Mouse (Mus musculus): ENCODE measurements around the gene Slc16a13. TPM values are rescaled to one million over a fixed set of nuclear protein-coding genes. Genes with fewer than 3 reads are reported as not detected.

The Slc16a13 gene
- 0.95 and 2.2 TPM in 2 replicates for total RNA-seq (2023)

GRCm38 (mm10) chr11:70220731-70221602, at the start of gene Slc16a13:
Gene Slc16a13, minus strand, starts transcription at chr11:70221064.

GRCm38 (mm10) chr11:70254931-70255531, 34.2 kb upstream of the Slc16a13 start, which contains the start of gene Alox12:
Gene Alox12, minus strand, starts transcription at chr11:70255353.

GRCm38 (mm10) chr11:70239541-70240279, 18.8 kb upstream of the Slc16a13 start, which contains the start of the genes Gm21988 and Rnasek:
Gene Gm21988, minus strand, starts transcription at chr11:70239830.
Gene Rnasek, minus strand, starts transcription at chr11:70239842.

GRCm38 (mm10) chr11:70237457-70238167, 16.7 kb upstream of the Slc16a13 start, which contains the start of gene 0610010K14Rik:
Gene 0610010K14Rik, minus strand, starts transcription at chr11:70237914.

GRCm38 (mm10) chr11:70229260-70230010, 8.6 kb upstream of the Slc16a13 start, which contains the start of gene Bcl6b:
Gene Bcl6b, minus strand, starts transcription at chr11:70229798.

GRCm38 (mm10) chr11:70212423-70212822, 8.4 kb downstream of the Slc16a13 start, which contains the start of gene Slc16a11:
Gene Slc16a11, plus strand, starts transcription at chr11:70212752.

Other genes starting within 250 kb of the Slc16a13 start
- 57.0 and 90.8 TPM in 2 replicates for gene Ctdnep1, start 239.9 kb downstream of the Slc16a13 start, total RNA-seq (2023)
- 24.6 and 25.4 TPM in 2 replicates for gene Elp5, start 238.5 kb downstream of the Slc16a13 start, total RNA-seq (2023)
- 585 and 586 TPM in 2 replicates for gene Gabarap, start 229.9 kb downstream of the Slc16a13 start, total RNA-seq (2023)
- 41.1 and 46.0 TPM in 2 replicates for gene Phf23, start 225.3 kb downstream of the Slc16a13 start, total RNA-seq (2023)
- 18.1 and 19.3 TPM in 2 replicates for gene Dvl2, start 220.5 kb downstream of the Slc16a13 start, total RNA-seq (2023)
- 41.4 and 52.4 TPM in 2 replicates for gene Acadvl, start 205.7 kb downstream of the Slc16a13 start, total RNA-seq (2023)
- gene Dlg4, start 204.1 kb downstream of the Slc16a13 start, total RNA-seq (2023), result 3.3 and 6.2 TPM in 2 replicates
- gene Asgr1, start 167.0 kb downstream of the Slc16a13 start, total RNA-seq (2023), result not detected in 2 replicates
- gene Asgr2, start 128.4 kb downstream of the Slc16a13 start, total RNA-seq (2023), result 0.69 TPM in 1 of 2 replicates, not detected in the other
- 6.6 and 9.0 TPM in 2 replicates for gene Mgl2, start 90.7 kb downstream of the Slc16a13 start, total RNA-seq (2023)
- 11.3 and 11.4 TPM in 2 replicates for gene Clec10a, start 64.9 kb downstream of the Slc16a13 start, total RNA-seq (2023)
- gene Slc16a11, start 8.3 kb downstream of the Slc16a13 start, total RNA-seq (2023), result not detected in 2 replicates
- not detected in 2 replicates for gene Bcl6b, start 8.7 kb upstream of the Slc16a13 start, total RNA-seq (2023)
- 33.5 and 36.5 TPM in 2 replicates for gene 0610010K14Rik, start 16.9 kb upstream of the Slc16a13 start, total RNA-seq (2023)
- 3.0 and 5.2 TPM in 2 replicates for gene Gm21988, start 18.8 kb upstream of the Slc16a13 start, total RNA-seq (2023)
- gene Rnasek, start 18.8 kb upstream of the Slc16a13 start, total RNA-seq (2023), result 101 and 117 TPM in 2 replicates
- gene Alox12, start 34.3 kb upstream of the Slc16a13 start, total RNA-seq (2023), result 0.51 TPM in 1 of 2 replicates, not detected in the other
- gene Alox12e, start 101.6 kb upstream of the Slc16a13 start, total RNA-seq (2023), result not detected in 2 replicates
- 1.2 and 3.1 TPM in 2 replicates for gene Alox15, start 131.0 kb upstream of the Slc16a13 start, total RNA-seq (2023)
- 12.0 and 22.1 TPM in 2 replicates for gene Pelp1, start 189.0 kb upstream of the Slc16a13 start, total RNA-seq (2023)
- 950 and 1,080 TPM in 2 replicates for gene Arrb2, start 211.6 kb upstream of the Slc16a13 start, total RNA-seq (2023)
- gene Med11, start 230.9 kb upstream of the Slc16a13 start, total RNA-seq (2023), result 24.7 and 31.8 TPM in 2 replicates
- 0.61 and 0.66 TPM in 2 replicates for gene Zmynd15, start 238.4 kb upstream of the Slc16a13 start, total RNA-seq (2023)
- 2.9 and 7.3 TPM in 2 replicates for gene Cxcl16, start 238.9 kb upstream of the Slc16a13 start, total RNA-seq (2023)